Mouse (Mus musculus) forebrain, embryonic 16.5 days (tissue): Measurements from ENCODE around the gene Hfe2. TPM values are rescaled to one million over a fixed set of nuclear protein-coding genes. Genes with fewer than 3 reads are reported as not detected.

Experiments
- ATAC-seq: fragments of 200-750 bp; cut with Nextera tagmentation; 2 replicates; pipeline ENCODE4 v1.8.0; 2017; ENCODE audit warnings: mild to moderate bottlenecking, moderate library complexity
- H3K27ac ChIP-seq: fragments of 300-500 bp; sonication (generic); 2 replicates; pipeline ENCODE4 v1.5.1; 2014; ENCODE audit warnings: low read length, control low read depth
- H3K27me3 ChIP-seq: fragments of 300-500 bp; sonication (generic); replicated peaks from 2 replicates; pipeline ENCODE4 v1.6.1; 2014; ENCODE audit warnings: low read length; ENCODE audit not compliant: control insufficient read depth, insufficient read depth
- H3K36me3 ChIP-seq: fragments of 300-500 bp; sonication (generic); 2 replicates; pipeline ENCODE4 v1.6.1; 2014; ENCODE audit not compliant: control insufficient read depth, insufficient read depth
- H3K4me1 ChIP-seq: fragments of 300-500 bp; sonication (generic); replicated peaks from 2 replicates; pipeline ENCODE4 v1.6.1; 2014; ENCODE audit warnings: low read length; ENCODE audit not compliant: control insufficient read depth, insufficient read depth
- H3K4me2 ChIP-seq: fragments of 300-500 bp; sonication (generic); 2 replicates; pipeline ENCODE4 v1.6.1; 2014; ENCODE audit warnings: mild to moderate bottlenecking, low read length, control low read depth
- H3K4me3 ChIP-seq: fragments of 300-500 bp; sonication (generic); replicated peaks from 2 replicates; pipeline ENCODE4 v1.5.1; 2014; ENCODE audit warnings: mild to moderate bottlenecking, low read length, control low read depth
- H3K9ac ChIP-seq: fragments of 300-500 bp; sonication (generic); replicated peaks from 2 replicates; pipeline ENCODE4 v1.6.1; 2014; ENCODE audit warnings: low read depth, low read length, control low read depth
- H3K9me3 ChIP-seq: fragments of 300-500 bp; sonication (generic); 2 replicates; pipeline ENCODE4 v1.6.1; 2016; ENCODE audit warnings: low read length; ENCODE audit not compliant: control insufficient read depth
- WGBS: fragments of 180-500 bp; shearing (Covaris S2); extraction: QIAGEN DNeasy Blood & Tissue Kit; methylation state at CpG from one replicate; pipeline ENCODE4 v1.1.7; 2014; 5-methylcytosine and 5-hydroxymethylcytosine counted together
- polyA plus RNA-seq: library from polyadenylated mRNA; unstranded; fragments of >200 nt; fragmentation: Nextera tagmentation; extraction: Ambion mirVana; gene quantifications from 2 replicates; pipeline ENCODE4 v1.2.1, GENCODE M21; 2015

Gene Hfe2
- polyA plus RNA-seq, 1 experiment from 2014 or later, result 1.1 TPM

DNA sequence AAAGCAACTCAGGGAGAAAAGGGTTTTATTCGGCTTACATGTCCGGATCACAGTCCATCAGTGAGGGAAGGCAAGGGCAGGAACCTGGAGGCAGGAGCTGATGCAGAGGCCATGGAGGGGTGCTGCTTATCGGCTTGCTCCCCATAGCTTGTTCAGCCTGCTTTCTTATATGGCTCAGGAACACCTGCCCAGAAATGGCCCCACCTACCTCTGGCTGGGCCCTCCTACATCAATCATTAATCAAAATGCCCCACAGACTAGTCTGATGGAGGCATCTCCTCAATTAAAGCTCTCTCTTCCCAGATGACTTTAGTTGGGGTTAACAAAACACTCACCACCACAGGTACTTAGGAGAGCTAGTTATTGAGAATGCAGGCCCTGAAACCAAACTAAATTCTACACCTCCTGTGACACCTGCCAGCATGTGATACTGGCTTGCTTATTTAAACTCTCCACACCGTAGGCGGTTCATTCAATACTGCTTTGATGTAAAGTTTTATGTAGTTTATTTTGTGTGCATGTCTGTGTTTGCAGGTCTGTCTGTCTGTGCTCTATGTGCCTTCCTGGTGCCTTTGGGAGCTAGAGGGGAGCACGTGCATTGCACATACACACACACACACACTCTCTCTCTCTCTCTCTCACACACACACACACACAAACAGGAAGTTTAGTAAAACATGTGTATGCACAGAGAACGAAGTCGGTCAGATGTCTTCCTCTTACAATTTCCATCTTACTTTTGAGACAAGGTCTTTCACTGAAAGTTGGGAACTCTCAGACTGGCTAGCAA is 41.9 kb downstream of the Hfe2 start:
- 90% methylated on average over 8 of the region's 8 CpGs for WGBS
- Histone ChIP-seq H3K9ac (no peak overlapping the region), H3K9me3 (no peaks in the 10 kb centered on the region), H3K4me1 (no peaks in the 10 kb centered on the region), H3K36me3 (no peaks in the 10 kb centered on the region), H3K27ac (no peak overlapping the region), H3K4me3 (no peak overlapping the region), H3K27me3 (no peaks in the 10 kb centered on the region), H3K4me2 (no peak overlapping the region)
- ATAC-seq, result no peak

DNA sequence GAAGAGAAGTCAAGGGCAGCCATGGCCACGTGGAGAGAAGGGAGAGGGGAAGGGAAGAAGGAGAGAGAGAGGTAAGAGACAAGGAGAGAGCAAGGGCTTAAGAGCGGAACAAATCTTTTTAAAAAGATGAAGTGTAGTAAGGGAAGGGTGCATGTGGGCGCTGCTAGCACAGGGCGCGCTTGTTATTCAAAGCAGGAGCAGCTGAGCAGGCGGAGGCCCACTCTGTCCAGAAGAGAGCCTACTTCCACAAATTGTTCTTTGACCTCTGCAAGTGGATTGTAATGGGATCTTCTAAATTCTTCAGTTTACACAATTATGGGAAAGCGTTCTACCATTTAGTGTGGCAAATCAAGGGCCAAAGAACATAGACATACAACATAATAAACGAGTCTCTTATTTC is 43.6 kb downstream of the Hfe2 start:
- WGBS, result 81% methylated on average over 8 of the region's 8 CpGs
- Histone ChIP-seq H3K4me3 (no peak overlapping the region), H3K27ac (no peak overlapping the region), H3K9ac (no peak overlapping the region), H3K36me3 (no peaks in the 10 kb centered on the region), H3K4me2 (no peak overlapping the region), H3K27me3 (no peaks in the 10 kb centered on the region), H3K4me1 (no peaks in the 10 kb centered on the region), H3K9me3 (no peaks in the 10 kb centered on the region)
- no peak for ATAC-seq

DNA sequence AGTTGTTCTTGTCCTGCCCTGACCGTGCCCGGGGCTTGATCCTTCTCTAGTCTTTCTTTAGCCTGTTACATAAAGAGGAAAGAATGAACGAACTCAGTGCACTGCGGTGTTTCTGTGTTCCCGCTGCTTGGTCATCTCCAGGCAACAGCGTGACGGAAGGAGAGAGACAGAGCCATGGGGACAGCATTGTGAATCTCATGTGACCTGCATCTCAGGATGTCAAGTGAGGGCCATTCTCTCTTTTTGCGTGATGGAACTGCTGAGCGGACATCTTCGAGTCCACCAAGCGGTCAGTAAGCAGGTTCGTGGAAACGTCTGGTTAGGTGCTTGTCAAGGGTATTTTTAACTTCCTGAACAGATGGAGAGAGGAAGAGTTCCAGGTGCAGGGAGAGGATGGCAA is 44.5 kb downstream of the Hfe2 start:
- H3K27me3 ChIP-seq, result no peaks in the 10 kb centered on the region
- H3K4me2 ChIP-seq, result no peak overlapping the region
- H3K27ac ChIP-seq, result no peak overlapping the region
- no peak for ATAC-seq
- WGBS, result 92% methylated on average over 13 of the region's 13 CpGs
- H3K9me3 ChIP-seq, result no peaks in the 10 kb centered on the region
- H3K4me3 ChIP-seq, result no peak overlapping the region
- no peaks in the 10 kb centered on the region for H3K4me1 ChIP-seq
- H3K36me3 ChIP-seq, result no peaks in the 10 kb centered on the region
- H3K9ac ChIP-seq, result no peak overlapping the region

DNA sequence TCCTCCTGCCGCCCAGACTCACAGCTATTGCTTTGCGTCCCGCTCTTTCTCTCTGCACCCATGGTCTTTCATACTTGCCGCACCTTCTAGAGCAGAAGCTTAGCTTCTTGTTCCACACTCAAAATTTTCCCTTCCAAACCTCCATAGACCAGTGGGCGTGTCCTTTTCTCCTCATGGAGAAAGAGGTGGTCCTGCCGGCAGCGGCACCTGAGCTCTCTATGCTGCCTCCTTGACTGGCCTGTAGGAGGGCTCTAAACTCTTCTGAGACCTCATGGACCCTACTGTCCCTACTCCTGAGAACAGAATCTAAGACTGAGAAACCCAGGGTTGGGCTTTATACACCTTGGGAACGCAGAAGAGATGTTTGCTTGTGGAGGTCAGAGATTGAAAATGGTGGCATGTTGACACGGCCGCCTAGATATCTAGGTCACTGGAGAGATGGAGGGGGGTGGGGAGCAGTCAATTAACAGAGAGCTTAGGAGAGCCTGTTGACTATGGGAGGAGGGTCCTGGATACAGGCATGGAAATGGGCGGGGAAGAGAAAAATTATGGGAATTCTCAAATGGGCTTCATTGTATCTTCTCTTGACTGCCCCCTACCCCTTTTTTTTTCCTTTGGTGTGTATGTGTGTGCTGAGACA is 45.1 kb downstream of the Hfe2 start:
- Histone ChIP-seq H3K4me3 (no peak overlapping the region), H3K4me1 (no peaks in the 10 kb centered on the region), H3K36me3 (no peaks in the 10 kb centered on the region), H3K9me3 (no peaks in the 10 kb centered on the region), H3K27me3 (no peaks in the 10 kb centered on the region), H3K27ac (no peak overlapping the region), H3K9ac (no peak overlapping the region), H3K4me2 (no peak overlapping the region)
- WGBS, result 88% methylated on average over 11 of the region's 11 CpGs
- ATAC-seq, result no peak

DNA sequence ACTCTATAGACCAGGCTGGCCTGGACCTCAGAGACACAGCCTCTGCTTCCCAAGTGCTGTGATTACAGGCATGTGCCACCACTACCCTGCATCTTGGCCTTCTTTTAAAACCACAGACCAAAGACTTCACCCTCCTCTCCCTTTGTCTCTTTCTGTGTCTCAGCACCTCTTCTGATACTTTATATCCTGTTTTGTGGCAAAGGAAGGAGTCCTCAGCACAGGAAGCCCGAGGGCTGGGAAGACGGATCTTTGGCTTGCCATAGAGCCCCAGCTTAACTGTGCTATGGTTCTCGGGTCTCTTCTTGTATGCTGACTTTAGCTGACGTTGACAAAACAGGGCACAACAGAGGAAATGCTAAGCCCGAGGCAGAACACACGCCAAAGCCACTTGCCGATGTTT is 45.7 kb downstream of the Hfe2 start:
- no peak overlapping the region for H3K4me2 ChIP-seq
- no peak for ATAC-seq
- H3K4me1 ChIP-seq, result no peaks in the 10 kb centered on the region
- H3K4me3 ChIP-seq, result no peak overlapping the region
- WGBS, result 71% methylated on average over 7 of the region's 7 CpGs
- H3K27ac ChIP-seq, result no peak overlapping the region
- no peaks in the 10 kb centered on the region for H3K27me3 ChIP-seq
- H3K36me3 ChIP-seq, result no peaks in the 10 kb centered on the region
- no peak overlapping the region for H3K9ac ChIP-seq
- H3K9me3 ChIP-seq, result no peaks in the 10 kb centered on the region

DNA sequence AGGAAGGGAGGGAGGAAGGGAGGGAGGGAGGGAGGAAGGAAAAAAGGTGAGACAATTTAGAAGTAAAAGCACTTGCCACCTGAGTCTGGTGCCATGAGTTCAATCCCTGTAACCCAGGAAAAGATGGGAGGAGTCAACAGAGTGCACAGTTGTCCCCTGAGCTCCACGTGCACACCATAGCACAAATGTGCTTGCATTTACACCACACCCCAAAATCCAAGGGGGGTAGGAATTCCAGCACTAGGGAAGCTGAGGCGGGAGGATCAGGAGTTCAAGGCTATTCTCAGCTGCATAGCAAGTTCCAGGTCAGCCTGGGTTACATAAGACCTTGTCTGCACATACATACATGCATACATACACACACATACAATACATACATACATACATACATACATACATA is 46.4 kb downstream of the Hfe2 start:
- Histone ChIP-seq H3K9me3 (no peaks in the 10 kb centered on the region), H3K27me3 (no peaks in the 10 kb centered on the region), H3K4me3 (no peak overlapping the region), H3K9ac (no peak overlapping the region), H3K27ac (no peak overlapping the region), H3K4me2 (no peak overlapping the region), H3K36me3 (no peaks in the 10 kb centered on the region), H3K4me1 (peaks cover 3% of the 10 kb centered on the region; the same call in 1 of the 2 replicates)
- 81% methylated on average over 2 of the region's 2 CpGs for WGBS
- no peak for ATAC-seq

DNA sequence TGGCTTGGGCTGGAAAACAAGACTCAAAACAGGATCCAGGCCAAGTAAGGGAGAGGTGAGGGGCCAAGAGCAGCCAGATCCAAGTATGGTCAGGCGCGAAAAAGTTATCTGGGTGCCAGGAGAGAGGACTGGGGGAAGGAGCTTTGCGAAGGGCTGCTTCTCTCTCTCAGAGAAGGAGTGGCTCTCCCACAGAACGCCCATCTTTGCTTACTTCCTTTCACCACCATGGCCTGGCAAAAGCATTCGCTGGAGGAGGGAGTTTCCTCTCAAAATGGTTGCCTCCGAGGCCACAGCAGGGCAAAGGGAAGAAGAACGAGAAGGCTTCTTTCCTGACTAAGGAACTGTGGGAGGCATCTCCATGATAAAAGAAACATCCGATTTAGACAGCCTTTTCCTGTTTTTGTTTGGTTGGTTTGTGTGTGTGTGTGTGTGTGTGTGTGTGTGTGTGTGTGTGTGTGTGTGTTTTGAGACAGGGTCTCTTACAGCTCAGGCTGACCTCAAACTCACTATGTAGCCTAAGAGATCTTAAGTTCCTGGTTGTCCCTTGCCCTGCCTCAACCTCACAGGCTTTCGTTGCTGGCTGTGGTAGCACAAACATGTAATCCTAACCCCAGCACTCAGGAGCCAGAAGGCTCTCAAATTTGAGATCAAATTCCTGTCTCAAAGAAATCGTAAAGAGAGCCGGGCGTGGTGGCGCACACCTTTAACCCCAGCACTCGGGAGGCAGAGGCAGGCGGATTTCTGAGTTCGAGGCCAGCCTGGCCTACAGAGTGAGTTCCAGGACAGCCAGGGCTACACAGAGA is 47.1 kb downstream of the Hfe2 start:
- 79% methylated on average over 16 of the region's 16 CpGs for WGBS
- H3K36me3 ChIP-seq, result no peaks in the 10 kb centered on the region
- H3K9me3 ChIP-seq, result no peaks in the 10 kb centered on the region
- H3K4me2 ChIP-seq, result no peak overlapping the region
- H3K4me1 ChIP-seq, result peaks cover 10% of the 10 kb centered on the region; the same call in 1 of the 2 replicates
- ATAC-seq, result no peak
- no peak overlapping the region for H3K4me3 ChIP-seq
- H3K27me3 ChIP-seq, result no peaks in the 10 kb centered on the region
- H3K9ac ChIP-seq, result no peak overlapping the region
- H3K27ac ChIP-seq, result no peak overlapping the region

DNA sequence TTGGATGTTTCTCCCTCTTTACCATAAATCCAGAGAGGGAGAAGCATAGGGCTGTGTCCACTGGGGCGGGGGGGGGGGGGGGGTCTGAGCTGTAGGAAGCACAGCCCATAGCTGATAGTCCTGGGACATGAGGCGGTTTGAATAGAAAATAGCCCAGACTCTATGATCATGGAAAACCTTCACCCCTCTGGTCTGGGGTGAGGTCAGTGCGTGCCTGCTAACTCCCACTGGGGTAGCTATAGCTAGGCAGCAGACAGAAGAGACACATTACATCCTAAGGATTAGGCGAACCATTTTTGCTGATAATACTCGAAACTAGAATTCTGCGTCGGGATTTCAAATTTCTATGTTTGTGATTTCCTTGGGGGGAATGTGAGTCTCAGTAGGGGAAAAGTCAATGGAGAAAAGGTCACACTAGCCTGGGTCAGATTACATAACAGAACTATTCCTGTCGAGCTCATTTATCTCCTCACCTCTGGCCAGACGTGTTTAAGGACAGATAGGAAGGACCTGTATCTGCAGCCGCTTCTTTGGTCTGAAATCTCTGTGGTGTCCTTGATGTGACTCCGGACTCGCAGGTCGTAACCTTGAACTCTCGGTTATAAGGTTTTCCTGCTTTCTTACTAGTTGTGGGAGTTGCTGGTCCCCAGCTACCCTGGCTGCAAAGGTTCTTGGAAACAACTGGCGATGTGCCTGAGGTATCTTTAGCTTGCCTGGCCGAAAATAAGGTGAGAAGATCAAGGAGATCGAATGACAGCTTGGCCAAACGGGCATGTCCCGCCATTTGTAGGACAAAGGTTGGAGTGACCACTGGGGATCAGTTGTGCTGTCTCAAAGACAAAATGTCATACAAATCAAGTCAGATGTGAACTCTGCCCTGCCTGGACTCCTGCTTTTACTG is 48.9 kb downstream of the Hfe2 start:
- Histone ChIP-seq H3K9me3 (no peaks in the 10 kb centered on the region), H3K4me2 (no peak overlapping the region), H3K27ac (no peak overlapping the region), H3K4me3 (no peak overlapping the region), H3K36me3 (no peaks in the 10 kb centered on the region), H3K4me1 (peaks cover 13% of the 10 kb centered on the region; the same call in 1 of the 2 replicates), H3K27me3 (no peaks in the 10 kb centered on the region), H3K9ac (no peak overlapping the region)
- no peak for ATAC-seq
- WGBS, result 88% methylated on average over 18 of the region's 19 CpGs
